Comparison of ENCODE assay signal across 12 mouse cellular contexts in the genomic region with DNA sequence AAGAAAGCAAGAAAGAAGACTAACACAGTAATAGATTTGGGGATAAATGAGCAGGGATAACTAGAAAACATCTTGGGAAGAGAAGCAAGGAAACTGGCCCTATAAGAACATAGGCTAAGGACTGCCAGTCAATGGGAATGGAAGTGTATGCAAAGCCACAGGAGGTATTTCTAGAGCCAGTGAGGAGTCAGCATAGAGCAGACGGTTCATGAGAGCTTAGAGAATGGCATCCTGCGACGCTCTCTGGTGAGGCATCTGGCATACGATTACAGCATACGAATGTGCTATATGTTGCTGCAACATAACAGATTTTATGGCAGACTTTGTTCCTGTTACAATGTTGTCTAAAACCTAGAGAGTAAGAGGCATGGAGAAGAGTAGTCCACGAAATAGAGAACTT.
"Had no signal": no experiment of that assay in that cellular context is flagged by ENCODE, and none has a peak within 500 bp of the region (broad histone marks: within the 10 kb centered on the region; RNA-seq: fewer than 3 reads in every experiment).

No protein-coding gene starts in this region.

- H3K9ac ChIP-seq: liver, embryonic 15.5 days; midbrain, embryonic 13.5 days had no signal

- DNase-seq: kidney, postnatal 36 days; lung, adult 2 months; lung, postnatal 36 days; right cerebral cortex, adult 18-20 months; right cerebral cortex, postnatal 25 days; thymus, postnatal 36 days had no signal

- H3K9me3 ChIP-seq: limb, embryonic 10.5 days; liver, embryonic 15.5 days; midbrain, embryonic 13.5 days had no signal

- H3K27me3 ChIP-seq: liver, embryonic 15.5 days; midbrain, embryonic 13.5 days had no signal

- ATAC-seq: lung, postnatal 0 days; midbrain, embryonic 13.5 days had no signal

- H3K4me3 ChIP-seq: left cerebral cortex, adult 2 months; limb, embryonic 10.5 days; liver, embryonic 15.5 days; midbrain, embryonic 13.5 days had no signal

- H3K4me1 ChIP-seq: limb, embryonic 10.5 days; liver, embryonic 15.5 days; midbrain, embryonic 13.5 days had no signal

- H3K36me3 ChIP-seq: limb, embryonic 10.5 days; liver, embryonic 15.5 days; midbrain, embryonic 13.5 days had no signal

- H3K27ac ChIP-seq: left cerebral cortex, adult 2 months; limb, embryonic 10.5 days; liver, embryonic 15.5 days; midbrain, embryonic 13.5 days had no signal

- H3K4me2 ChIP-seq: liver, embryonic 11.5 days; liver, embryonic 15.5 days; midbrain, embryonic 13.5 days had no signal
